Mouse (Mus musculus) embryonic facial prominence, embryonic 15.5 days (tissue): ENCODE measurements around the gene Gm1979. TPM values are rescaled to one million over a fixed set of nuclear protein-coding genes. Genes with fewer than 3 reads are reported as not detected.

ENCODE experiments used
- polyA plus RNA-seq: library from polyadenylated mRNA; unstranded; fragments of >200 nt; fragmentation: Nextera tagmentation; extraction: Ambion mirVana; gene quantifications from 2 replicates; pipeline ENCODE4 v1.2.1, GENCODE M21; 2015

Gm1979 gene
- polyA plus RNA-seq, 1 experiment from 2014 or later: 0.21 TPM

Other genes starting within 250 kb of the Gm1979 start
- gene Actr3b, start 244.8 kb downstream of the Gm1979 start, polyA plus RNA-seq: 5.2 and 7.0 TPM in 2 replicates
- 0.16 and 0.23 TPM in 2 replicates for gene Gm21663, start 62.4 kb downstream of the Gm1979 start, polyA plus RNA-seq
- 0.09 and 0.20 TPM in 2 replicates for gene Gm21671, start 50.4 kb downstream of the Gm1979 start, polyA plus RNA-seq
- gene Gm21680, start 32.1 kb downstream of the Gm1979 start, polyA plus RNA-seq: 0.17 and 0.20 TPM in 2 replicates
- gene Gm21698, start 16.1 kb downstream of the Gm1979 start, polyA plus RNA-seq: 0.25 and 0.29 TPM in 2 replicates
- 0.08 and 0.09 TPM in 2 replicates for gene Gm5862, start 18.1 kb upstream of the Gm1979 start, polyA plus RNA-seq
- 0.08 and 0.09 TPM in 2 replicates for gene Speer4a, start 34.8 kb upstream of the Gm1979 start, polyA plus RNA-seq
- gene Gm7347, start 53.8 kb upstream of the Gm1979 start, polyA plus RNA-seq: 0.08 and 0.09 TPM in 2 replicates
- 0.13 TPM in 1 of 2 replicates, not detected in the other for gene Gm10471, start 84.5 kb upstream of the Gm1979 start, polyA plus RNA-seq
- gene 5031410I06Rik, start 100.6 kb upstream of the Gm1979 start, polyA plus RNA-seq: not detected in 2 replicates
- gene Gm10220, start 116.6 kb upstream of the Gm1979 start, polyA plus RNA-seq: 0.11 and 0.16 TPM in 2 replicates